Mouse (Mus musculus): Measurements from ENCODE around the gene Zfp46.
A peak's percentile ranks its signal among the peaks of the same experiment; 100 is the strongest.

Zfp46 gene

DNA sequence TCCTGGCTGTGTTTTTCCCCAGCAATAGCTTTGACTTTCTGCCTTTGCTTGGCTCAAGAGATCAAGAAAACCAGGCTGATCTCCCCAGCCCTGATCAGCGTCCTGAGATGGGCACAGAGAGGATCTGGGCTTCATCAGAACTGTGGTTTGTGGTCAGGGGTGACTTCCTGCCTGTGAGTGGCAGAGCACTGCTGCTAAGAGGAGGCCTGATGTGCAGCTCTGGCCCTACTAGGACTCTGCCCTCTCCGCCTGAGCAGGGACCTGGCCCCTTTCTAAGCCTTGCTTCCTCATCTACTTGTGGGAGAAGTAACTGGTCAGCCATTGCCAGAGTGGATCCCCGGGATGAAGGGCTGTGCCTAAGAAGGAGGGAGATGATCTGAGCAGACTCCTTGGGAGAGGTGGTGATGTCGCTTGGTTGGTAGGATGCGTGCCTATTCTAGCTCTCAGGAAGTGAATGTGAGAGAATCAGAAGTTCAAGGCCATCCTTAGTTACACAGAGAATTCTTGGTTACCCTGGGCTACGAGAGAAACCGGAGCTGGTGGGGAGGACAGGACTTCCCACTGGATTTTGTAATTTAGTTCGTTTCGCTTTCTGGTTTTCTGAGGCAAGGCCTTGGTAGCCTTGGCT, 17.7 kb upstream of the Zfp46 start:
- DNase-seq (ENCODE audit: low spot score in 2 of 2), result no peak

DNA sequence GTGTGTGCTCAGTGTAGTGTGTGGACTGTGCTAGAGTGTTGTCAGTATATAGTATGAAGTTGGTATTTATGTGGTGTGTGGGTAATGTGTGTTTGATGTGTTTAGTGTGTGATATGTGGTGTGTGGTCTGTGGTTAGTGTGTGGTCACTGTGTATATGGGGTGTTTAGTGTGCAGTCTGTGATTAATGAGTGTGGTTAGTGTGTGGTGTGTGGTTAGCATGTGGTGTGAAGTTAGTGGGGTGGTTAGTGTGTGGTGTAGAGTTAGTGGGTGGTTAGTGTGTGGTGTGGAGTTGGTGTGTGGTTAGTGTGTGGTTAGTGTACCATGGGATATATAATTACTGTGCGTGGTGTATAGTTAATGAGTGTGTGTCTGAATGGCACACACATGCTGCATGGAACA, 15.6 kb upstream of the Zfp46 start:
- no peak for DNase-seq (ENCODE audit: low spot score in 2 of 2)

DNA sequence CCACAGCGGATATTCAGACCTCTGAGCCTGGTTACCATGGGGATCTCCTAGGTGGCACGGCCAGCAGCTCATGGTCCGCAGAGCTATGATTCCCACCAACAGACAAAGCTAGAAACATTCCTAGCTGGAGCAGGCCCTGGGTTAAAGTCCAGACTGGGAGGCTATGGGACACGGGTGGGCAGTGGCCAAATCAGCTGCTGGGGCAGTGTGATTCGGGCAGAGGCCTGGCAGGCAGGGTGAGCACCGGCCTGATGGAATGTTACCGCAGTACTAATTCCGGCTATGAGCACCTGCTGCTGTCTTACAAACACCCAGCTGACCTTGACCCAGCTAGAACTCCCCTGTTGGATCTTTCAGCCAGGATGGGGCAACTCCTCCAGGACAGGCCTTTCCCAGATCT, 13.8 kb upstream of the Zfp46 start:
- DNase-seq (ENCODE audit: low spot score in 2 of 2), result no peak

DNA sequence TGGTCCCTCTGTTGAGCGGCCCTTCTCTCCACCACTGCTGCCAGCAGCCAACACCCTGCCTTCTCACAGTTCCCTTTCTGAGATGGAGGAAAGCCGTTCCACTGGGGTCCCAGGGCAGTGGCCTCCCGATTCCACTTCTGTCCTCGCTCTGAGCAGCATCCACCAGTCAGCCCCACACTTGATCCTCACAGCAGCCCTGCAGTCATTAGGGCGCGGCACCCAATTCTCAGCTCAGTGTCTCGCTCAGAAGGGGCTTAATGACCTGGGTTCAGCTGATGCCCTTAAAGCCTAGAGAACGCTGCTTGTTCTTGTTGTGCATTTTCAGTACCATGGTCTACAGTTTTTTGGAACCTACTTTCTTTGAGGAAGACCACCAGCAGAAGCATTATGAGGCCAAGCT, 3.4 kb upstream of the Zfp46 start:
- no peak for DNase-seq (ENCODE audit: low spot score in 2 of 2)

DNA sequence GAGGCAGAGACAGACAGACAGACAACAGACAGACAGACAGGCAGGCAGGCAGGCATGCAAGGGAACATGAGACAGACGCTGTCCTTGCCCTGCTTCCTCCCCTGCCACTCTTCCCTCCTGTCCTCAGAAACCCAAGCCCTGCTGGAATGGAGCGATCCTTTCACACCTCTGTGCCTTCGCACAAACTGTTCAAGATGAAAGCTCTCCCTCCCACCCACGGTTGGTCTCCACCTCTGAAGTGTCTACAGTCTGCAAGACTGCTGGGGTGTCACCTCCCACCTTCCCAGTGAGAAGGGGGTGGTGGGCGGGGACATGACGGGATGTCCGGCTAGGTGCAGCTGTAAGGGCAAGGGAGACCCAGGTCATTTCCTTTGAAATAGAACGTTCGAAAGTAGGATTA, 2.9 kb upstream of the Zfp46 start:
- DNase-seq (ENCODE audit: low spot score in 2 of 2), result peak; percentile 66 to 82

DNA sequence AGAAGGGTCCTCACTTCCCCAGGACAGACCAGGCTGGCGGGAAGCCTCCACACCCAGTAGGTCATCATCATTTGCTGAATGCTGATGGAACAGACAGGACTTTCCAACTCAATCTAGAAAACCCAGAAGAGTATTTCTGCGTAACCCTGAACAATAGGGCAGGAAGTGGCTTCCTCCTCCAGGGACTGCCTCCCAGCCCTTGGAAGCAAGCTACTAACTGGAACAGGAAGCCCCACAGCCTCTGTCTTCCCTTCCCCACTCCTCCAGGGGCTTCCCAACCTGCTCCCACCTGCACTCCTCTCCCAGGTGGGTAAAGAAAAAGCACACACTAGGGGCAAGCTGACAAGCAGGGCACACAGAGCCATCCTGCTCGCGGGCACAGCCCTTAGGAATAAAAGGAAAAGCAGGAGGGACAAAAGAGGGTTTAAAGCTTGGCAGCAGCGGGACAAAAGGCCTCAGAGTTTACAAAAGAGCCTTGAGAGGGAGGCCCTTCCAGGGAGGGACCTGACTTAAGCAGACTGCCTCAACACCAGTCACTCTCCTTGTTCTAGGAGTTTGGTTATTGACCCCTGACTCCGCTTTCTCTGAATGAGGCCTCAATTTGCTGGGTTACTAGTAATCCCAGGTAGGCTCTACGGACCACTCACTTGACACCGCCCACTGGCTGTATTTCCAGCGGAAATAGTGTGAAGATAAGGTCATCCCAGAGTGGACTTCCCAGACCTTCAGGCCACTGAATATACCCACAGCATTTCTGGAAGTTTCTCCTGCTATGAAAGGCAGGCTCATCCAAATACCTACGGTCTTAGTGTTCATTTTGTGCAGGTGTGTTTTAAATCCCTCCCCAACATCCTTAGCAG, 1.6 kb upstream of the Zfp46 start:
- DNase-seq (ENCODE audit: low spot score in 2 of 2), result no peak

DNA sequence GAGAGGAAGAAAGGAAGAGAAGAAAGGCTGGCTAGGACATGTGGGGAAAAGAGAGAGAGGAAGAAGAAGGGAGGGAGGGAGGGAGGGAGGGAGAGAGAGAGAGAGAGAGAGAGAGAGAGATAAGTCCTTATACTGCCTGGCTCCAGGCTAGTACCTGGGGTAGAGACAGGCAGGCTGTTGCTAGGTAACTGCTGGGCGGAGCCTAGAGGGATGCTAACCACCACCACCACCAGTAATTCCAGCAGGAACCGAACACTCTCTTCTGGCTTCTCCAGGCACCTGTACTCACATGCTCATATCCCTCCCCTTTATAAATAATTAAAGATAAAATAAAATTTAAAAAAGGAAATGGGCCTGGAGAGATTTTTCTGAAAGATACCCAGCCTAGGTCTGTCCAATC, 700 bp upstream of the Zfp46 start:
- no peak for DNase-seq (ENCODE audit: low spot score in 2 of 2)

DNA sequence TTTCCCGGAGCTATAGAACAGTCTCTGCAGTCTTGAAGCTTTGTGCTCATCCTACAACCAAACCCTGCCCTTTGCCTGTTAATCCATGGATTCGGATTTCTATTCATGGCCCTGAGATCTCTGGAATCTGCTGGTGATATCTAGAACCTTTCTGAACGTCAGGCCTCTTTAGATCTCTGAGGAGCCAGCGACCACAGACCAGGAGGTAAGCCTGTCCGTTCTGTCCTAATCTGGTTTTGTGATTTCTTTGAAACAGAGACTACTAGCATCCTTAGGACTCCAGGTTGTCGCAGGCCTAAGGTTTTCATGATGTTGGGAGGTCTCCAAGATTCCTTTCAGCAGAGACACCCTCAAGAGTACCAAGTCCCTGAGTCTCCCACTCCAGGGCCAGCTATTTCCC, 408 bp downstream of the Zfp46 start:
- DNase-seq (ENCODE audit: low spot score in 2 of 2), result no peak

DNA sequence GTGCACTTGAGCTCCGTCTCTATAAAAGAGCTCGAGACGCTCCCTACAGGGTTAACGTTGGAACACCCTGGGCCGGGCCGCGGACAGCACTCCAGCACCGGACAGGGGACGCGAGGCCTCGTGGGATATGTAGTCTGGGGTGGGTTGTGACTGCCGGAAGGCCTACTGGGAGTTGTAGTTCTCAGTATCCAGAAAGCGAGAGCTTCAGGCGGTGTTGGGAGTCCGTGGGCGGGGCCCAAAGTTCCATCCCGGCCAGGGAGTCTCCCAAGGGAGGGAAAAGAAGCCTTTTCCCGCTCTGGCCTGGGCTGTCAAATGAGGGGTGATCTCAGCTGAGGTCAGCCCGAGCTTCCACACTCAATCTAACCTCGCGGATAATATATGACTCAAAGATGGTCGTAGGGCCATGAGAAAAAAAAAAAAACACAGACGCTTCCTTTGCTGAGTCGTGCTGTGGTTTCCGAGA, 896 bp downstream of the Zfp46 start:
- DNase-seq (ENCODE audit: low spot score in 2 of 2), result peak; percentile 93 to 97

DNA sequence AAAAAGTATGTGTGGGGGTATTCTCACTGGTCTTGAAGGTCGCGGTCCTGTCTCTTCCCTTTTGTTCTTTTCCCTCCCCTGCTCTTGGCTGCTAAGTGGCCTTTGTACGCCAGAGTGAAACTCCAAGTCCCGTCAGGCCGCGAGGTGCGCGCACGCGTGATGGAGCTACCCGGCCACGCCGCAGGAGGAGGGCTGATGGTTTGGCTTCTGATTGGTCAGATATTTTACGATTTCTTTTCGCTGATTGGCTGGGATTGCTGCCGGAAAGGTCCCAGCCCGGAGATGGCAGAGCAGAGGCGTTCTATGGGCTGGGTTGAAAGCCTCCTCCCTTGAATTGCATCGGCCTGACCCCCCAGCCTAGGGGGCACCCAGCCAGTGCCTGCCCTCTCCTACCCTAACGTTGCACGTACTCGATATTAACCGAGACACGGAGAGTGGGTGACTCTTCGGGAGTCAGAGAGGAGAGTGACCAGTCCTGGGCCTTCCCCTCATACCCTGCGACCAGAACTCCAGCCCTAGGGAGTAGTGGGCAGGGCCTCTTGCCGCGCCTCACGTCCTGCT, 1.4 kb downstream of the Zfp46 start:
- DNase-seq (ENCODE audit: low spot score in 2 of 2), result peak; percentile 96 to 97

DNA sequence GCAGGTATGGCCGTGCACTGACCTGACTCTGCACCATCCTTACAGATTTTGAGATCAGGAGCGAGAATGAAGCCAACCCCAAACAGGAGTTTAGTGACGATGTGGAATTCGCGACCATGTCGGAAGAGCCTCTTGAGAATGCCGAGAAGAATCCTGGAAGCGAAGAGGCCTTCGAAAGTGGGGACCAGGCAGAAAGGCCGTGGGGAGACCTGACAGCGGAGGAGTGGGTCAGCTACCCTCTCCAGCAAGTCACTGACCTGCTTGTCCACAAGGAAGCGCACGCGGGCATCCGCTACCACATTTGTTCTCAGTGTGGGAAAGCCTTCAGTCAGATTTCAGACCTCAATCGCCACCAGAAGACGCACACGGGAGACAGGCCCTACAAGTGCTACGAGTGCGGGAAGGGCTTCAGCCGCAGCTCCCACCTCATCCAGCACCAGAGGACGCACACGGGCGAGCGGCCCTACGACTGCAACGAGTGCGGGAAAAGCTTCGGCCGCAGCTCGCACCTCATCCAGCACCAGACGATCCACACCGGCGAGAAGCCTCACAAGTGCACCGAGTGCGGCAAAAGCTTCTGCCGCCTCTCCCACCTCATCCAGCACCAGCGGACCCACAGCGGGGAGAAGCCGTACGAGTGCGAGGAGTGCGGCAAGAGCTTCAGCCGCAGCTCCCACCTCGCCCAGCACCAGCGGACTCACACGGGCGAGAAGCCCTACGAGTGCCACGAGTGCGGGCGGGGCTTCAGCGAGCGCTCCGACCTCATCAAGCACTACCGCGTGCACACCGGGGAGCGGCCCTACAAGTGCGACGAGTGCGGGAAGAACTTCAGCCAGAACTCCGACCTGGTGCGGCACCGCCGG, 5.7 kb downstream of the Zfp46 start:
- no peak for DNase-seq (ENCODE audit: low spot score in 2 of 2)

DNA sequence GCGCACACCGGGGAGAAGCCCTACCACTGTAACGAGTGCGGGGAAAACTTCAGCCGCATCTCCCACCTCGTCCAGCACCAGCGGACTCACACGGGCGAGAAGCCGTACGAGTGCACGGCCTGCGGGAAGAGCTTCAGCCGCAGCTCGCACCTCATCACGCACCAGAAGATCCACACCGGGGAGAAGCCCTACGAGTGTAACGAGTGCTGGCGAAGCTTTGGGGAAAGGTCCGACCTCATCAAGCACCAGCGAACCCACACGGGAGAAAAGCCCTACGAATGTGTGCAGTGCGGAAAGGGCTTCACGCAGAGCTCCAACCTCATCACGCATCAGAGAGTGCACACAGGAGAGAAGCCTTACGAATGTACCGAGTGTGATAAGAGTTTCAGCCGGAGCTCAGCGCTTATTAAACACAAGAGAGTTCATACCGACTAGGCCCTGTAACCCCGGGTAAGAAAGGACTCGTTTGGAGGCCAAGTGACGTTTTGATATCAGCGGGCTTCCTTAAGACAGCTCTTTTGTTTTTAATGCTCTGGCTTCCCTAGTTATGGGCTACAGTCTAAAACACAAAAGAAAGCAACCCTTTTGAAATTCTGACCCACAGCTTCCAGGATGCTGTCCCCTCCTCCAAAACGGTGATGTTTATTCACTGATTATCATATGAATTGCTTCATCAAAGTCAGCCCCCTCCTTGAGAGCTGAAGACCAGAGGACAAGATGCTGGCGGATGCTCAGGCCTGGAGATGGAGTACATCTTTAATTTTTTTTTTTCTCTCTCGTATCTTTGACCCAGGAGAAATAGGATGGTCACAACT, 6.5 kb downstream of the Zfp46 start:
- no peak for DNase-seq (ENCODE audit: low spot score in 2 of 2)

DNA sequence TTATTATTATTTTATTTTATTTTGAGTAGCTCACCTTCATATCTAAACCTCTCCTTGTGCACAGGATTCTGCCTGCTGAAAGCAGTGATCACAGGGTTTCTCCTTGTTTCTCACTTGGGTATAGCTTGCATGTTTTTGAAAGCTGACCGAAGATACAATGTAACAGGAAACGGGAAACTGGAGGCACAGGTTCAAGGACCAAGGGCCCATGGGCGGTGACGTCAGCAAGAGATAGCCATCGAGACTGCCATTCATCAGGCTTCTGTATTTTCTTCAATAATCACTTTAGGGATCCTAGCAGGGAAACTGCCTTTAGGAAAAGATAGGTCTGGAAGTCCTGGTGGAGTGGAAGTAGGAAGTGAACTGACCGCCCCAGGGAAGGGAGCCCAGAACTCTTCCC, 7.2 kb downstream of the Zfp46 start:
- no peak for DNase-seq (ENCODE audit: low spot score in 2 of 2)

DNA sequence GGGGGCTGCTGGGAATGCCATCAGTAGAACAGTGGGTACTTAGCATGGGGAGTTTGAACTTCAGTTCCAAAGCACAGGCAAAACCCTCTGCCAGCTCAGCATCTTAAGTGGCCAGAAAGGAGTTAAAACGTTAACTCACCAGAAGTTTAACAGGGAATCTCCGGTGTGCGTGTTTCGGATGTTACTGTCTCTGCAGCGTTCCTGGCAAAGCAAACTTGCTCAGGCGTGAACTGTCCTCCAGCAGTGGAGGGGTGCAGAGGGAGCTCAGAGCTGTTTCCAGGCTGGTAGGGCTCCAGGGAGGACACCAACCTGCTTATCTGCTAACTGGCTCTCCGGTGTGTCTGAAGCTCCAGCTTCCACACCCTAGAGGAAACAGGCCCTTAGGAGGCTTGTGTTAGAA, 11.5 kb downstream of the Zfp46 start:
- DNase-seq (ENCODE audit: low spot score in 2 of 2), result no peak

DNA sequence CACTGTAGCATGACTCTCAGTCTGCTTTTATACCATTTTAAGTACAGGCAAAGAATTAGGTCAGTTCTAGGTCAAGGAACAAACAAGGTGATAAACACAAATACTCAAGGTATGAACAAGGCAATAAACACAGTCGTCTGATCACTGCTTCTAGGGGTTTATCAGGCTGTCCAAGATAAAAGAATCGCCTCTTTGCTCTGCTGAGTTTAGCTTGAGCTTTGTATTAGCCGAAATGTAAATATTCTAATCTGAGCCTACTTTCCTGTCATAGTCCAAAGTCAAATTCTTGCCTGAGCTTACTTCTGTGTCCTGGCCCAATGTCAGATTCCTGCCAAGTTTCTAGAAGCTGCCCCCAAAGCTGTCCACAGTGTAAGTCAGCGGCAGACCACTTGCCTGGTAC, 18.0 kb downstream of the Zfp46 start:
- DNase-seq (ENCODE audit: low spot score in 2 of 2), result no peak

DNA sequence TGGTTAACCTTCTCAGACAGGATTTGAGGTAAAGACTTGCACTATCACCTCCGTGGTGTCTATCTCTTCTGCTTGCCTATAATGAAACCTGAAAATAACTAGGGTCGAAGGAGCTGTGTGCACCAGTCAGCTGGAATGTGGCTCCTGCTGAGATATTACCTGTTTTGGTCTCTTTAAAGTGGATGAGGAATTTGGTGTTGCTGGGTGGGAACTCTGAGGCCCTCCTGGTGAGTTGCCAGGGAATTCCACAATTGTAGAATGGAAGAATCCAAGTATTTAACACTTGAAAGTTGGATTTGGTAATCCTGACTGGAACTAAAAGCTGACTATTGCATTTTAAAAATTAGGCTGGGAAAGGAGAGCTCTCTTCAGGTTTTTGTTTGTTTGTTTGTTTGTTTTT, 19.7 kb downstream of the Zfp46 start:
- no peak for DNase-seq (ENCODE audit: low spot score in 2 of 2)

DNA sequence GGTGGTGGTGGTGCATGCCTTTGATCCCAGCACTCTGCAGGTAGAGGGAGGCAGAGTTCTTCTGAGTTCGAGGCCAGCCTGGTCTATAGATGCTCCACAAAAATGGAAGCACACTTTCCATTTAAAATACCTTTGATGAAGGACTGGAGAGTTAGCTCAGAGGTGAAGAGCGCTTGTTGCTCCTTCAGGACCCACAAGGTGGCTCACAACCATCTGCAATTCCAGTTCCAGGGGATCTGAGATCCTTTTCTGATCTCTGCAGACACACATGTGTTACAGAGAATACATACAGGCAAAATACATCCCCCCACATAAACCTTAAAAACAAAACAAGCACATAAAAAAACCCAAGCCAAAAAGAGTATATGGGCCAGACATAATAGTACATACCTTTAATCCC, 23.9 kb downstream of the Zfp46 start:
- no peak for DNase-seq (ENCODE audit: low spot score in 2 of 2)

DNA sequence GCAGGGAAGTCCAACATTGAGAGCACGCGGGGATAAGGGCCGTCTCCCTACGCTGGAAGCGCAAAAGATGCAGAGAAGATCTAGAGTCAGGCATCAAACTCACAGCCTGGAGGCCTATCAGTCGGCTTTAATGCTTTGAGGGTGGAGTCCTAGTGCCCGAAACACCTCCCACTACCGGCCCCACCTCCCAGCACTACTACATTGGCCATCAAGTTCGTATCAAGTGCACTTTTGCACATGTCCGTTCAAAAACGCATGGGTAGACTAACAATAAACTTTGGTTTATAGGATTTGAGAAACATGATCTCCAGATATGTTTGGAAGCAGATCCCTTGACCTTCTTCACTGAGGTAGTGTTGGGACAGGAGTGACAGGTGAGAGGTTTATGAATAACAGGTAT, 25.3 kb downstream of the Zfp46 start:
- no peak for DNase-seq (ENCODE audit: low spot score in 2 of 2)

DNA sequence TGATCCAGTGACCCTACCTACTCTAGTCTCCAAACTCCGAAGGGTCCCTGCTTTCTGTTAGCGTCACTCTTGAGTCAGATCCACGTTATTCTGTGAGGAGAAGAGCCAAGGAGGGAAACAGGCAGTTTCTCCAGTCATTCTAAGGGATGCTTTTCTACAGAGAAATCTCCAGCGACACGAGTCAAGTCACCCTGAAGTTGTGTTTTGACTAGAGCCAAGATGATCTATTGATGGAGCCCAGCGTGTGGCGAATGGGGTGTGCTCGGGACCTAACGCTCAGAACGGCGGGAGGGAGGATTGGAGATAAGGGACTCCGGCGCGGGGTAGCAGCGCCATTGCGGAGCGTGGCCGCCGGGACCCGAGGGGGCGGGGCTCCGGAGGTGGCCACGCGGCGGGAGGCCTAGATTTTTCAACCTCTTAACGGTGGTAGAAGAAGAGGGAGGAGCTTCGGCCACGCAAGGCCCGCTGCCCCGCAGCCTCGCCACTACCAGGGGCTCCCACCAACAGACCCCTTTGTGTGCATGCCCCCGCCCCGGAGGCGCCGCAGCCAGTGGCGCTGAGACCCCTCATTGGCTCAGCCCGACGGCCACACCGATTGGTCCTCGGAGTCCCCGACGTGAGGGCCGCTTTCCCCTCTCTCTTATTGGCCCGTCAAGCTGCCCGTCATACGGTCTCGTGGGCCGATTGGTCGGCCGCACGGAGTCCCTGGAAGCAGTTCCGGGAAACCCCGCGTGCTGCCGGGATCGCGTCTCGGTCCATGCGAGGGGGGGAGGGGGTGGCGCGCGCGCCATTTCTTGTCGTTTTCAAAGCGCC, 26.0 kb downstream of the Zfp46 start, which contains the start of gene Hnrnpr:
Hnrnpr (plus strand) TSS at position 714 of the 813 bp plus-strand sequence.
- DNase-seq (ENCODE audit: low spot score in 2 of 2), result peak; percentile 97

Measured in right cerebral cortex, postnatal 36 days (tissue).